ENCODE assay signal across 25 mouse cellular contexts in the genomic region with DNA sequence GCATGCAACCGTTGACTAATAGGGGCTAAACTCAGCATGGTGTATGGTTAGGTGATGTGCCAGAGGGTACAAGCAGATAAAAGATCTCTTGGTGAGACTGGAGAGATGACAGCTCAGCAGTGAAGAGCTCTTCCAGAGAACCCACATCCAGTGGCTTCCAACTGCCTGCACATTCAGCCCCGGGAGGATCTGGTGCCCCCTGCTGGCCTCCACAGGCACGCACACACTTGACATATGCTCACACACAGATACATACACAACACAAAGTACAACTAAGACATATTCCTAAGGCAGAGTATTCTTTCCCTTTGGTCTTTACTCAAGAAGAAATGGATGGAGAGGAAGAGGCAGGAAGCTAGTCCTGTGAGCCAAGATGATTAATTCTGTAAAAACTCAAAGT. TPM values are rescaled to one million over a fixed set of nuclear protein-coding genes. Genes with fewer than 3 reads are reported as not detected.
DNase-seq lines count a peak whose midpoint lies in the region; ATAC-seq and TF ChIP-seq lines count a peak whose summit lies in the region.
"Had no signal": no experiment of that assay in that cellular context is flagged by ENCODE, and none has a peak within 500 bp of the region (broad histone marks: within the 10 kb centered on the region; RNA-seq: fewer than 3 reads in every experiment).

No protein-coding gene starts in this region.

- TF ChIP-seq POLR2A in brain, embryonic 14.5 days (IDR thresholded peaks at IDR 0.05; ENCODE audit: borderline replicate concordance, extremely low read depth, insufficient read depth, insufficient read length, poor library complexity, severe bottlenecking), result no peak

- no peak overlapping the region for H3K4me2 ChIP-seq in hindbrain, postnatal 0 days (ENCODE audit: low read depth, low read length)
- no peak overlapping the region for H3K4me2 ChIP-seq in liver, postnatal 0 days (ENCODE audit: low read depth, low read length)
- H3K4me2 ChIP-seq in liver, embryonic 12.5 days, result no peak overlapping the region
- H3K4me2 ChIP-seq: embryonic facial prominence, embryonic 12.5 days; forebrain, embryonic 13.5 days; heart, embryonic 15.5 days had no signal

- H3K4me3 ChIP-seq in hindbrain, postnatal 0 days (ENCODE audit: low read length), result no peak overlapping the region
- no peak overlapping the region for H3K4me3 ChIP-seq in hindbrain, embryonic 10.5 days
- H3K4me3 ChIP-seq in liver, postnatal 0 days (ENCODE audit: low read depth, low read length), result no peak overlapping the region
- no peak overlapping the region for H3K4me3 ChIP-seq in liver, embryonic 12.5 days
- H3K4me3 ChIP-seq: embryonic facial prominence, embryonic 12.5 days; erythroblast, embryonic 14.5 days; forebrain, embryonic 13.5 days; heart, embryonic 15.5 days had no signal

- no peak overlapping the region for H3K27ac ChIP-seq in hindbrain, postnatal 0 days
- no peak overlapping the region for H3K27ac ChIP-seq in hindbrain, embryonic 10.5 days
- H3K27ac ChIP-seq in liver, postnatal 0 days (ENCODE audit: low read depth), result no peak overlapping the region
- no peak overlapping the region for H3K27ac ChIP-seq in liver, embryonic 12.5 days
- H3K27ac ChIP-seq: embryonic facial prominence, embryonic 12.5 days; forebrain, embryonic 13.5 days; heart, embryonic 15.5 days had no signal

- no peak overlapping the region for H3K9ac ChIP-seq in hindbrain, postnatal 0 days (replicated peaks; ENCODE audit: low read length)
- no peak overlapping the region for H3K9ac ChIP-seq in liver, postnatal 0 days (replicated peaks)
- H3K9ac ChIP-seq in liver, embryonic 12.5 days, result no peak overlapping the region
- H3K9ac ChIP-seq: embryonic facial prominence, embryonic 12.5 days; forebrain, embryonic 13.5 days; heart, embryonic 15.5 days had no signal

- DNase-seq in hindbrain, postnatal 0 days (ENCODE audit: low spot score), result no peak
- no peak for DNase-seq in hindbrain, embryonic 10.5 days (ENCODE audit: low spot score)
- no peak for DNase-seq in liver, postnatal 0 days
- peak; percentile 11 for DNase-seq in ES-CJ7 (ENCODE audit: low read depth, low spot score)
- DNase-seq in brain, embryonic 14.5 days (ENCODE audit: low read depth), result no peak
- no peak for DNase-seq in Muller cell, postnatal 12 days (ENCODE audit: inconsistent ontology term)
- DNase-seq: adrenal gland, adult 2 months; cerebellum, adult 8-10 months; gastrocnemius, postnatal 14 days; heart, postnatal 4 days; kidney, adult 18-20 months; kidney, postnatal 14 days; lung, postnatal 4 days; right cerebral cortex, postnatal 25 days; thymus, postnatal 36 days had no signal

- no peak for ATAC-seq in hindbrain, postnatal 0 days
- no peak for ATAC-seq in liver, postnatal 0 days
- no peak for ATAC-seq in liver, embryonic 12.5 days
- ATAC-seq: forebrain, embryonic 13.5 days; hindbrain, embryonic 16.5 days had no signal

- 93% methylated on average over 3 of the region's 3 CpGs for WGBS in hindbrain, postnatal 0 days
- 84% methylated on average over 3 of the region's 3 CpGs for WGBS in hindbrain, embryonic 10.5 days
- WGBS in liver, postnatal 0 days (ENCODE audit: insufficient replicate concordance), result 92% methylated on average over 3 of the region's 3 CpGs
- 76% methylated on average over 3 of the region's 3 CpGs for WGBS in liver, embryonic 12.5 days (ENCODE audit: insufficient replicate concordance)

- no peaks in the 10 kb centered on the region for H3K4me1 ChIP-seq in hindbrain, postnatal 0 days (ENCODE audit: insufficient read depth, low read length)
- peaks cover 10% of the 10 kb centered on the region; the same call in 1 of the 2 replicates for H3K4me1 ChIP-seq in hindbrain, embryonic 10.5 days (replicated peaks)
- H3K4me1 ChIP-seq in liver, postnatal 0 days (ENCODE audit: insufficient read depth), result no peaks in the 10 kb centered on the region
- no peaks in the 10 kb centered on the region for H3K4me1 ChIP-seq in liver, embryonic 12.5 days
- H3K4me1 ChIP-seq: embryonic facial prominence, embryonic 12.5 days; forebrain, embryonic 13.5 days; heart, embryonic 15.5 days had no signal

- H3K9me3 ChIP-seq in hindbrain, postnatal 0 days (ENCODE audit: low read length), result no peaks in the 10 kb centered on the region
- H3K9me3 ChIP-seq in hindbrain, embryonic 10.5 days, result no peaks in the 10 kb centered on the region
- H3K9me3 ChIP-seq in liver, postnatal 0 days (ENCODE audit: low read length), result 0 out of 2 replicates have a peak, but pooled peaks cover 2% of the 10 kb centered on the region
- peaks cover 4% of the 10 kb centered on the region; the same call in 1 of the 2 replicates for H3K9me3 ChIP-seq in liver, embryonic 12.5 days (replicated peaks)
- H3K9me3 ChIP-seq: embryonic facial prominence, embryonic 12.5 days; heart, embryonic 15.5 days had no signal

- TF ChIP-seq CTCF in hindbrain, postnatal 0 days (IDR thresholded peaks at IDR 0.05; ENCODE audit: low read depth), result peak; percentile 21; the same call in 1 of the 2 replicates
- TF ChIP-seq CTCF in liver, postnatal 0 days (IDR thresholded peaks at IDR 0.05; ENCODE audit: low read depth), result peak; percentile 33
- 0 out of 2 replicates have a peak, but pooled peaks have one; percentile 2 for TF ChIP-seq CTCF in brain, embryonic 14.5 days (IDR thresholded peaks at IDR 0.05; ENCODE audit: borderline replicate concordance, extremely low read depth, insufficient read depth, insufficient read length)

- no peaks in the 10 kb centered on the region for H3K36me3 ChIP-seq in hindbrain, postnatal 0 days (ENCODE audit: insufficient read depth, low read length)
- no peaks in the 10 kb centered on the region for H3K36me3 ChIP-seq in hindbrain, embryonic 10.5 days
- no peaks in the 10 kb centered on the region for H3K36me3 ChIP-seq in liver, postnatal 0 days (replicated peaks; ENCODE audit: insufficient read depth, low read length)
- no peaks in the 10 kb centered on the region for H3K36me3 ChIP-seq in liver, embryonic 12.5 days
- H3K36me3 ChIP-seq: embryonic facial prominence, embryonic 12.5 days; G1E; heart, embryonic 15.5 days had no signal

- H3K27me3 ChIP-seq in hindbrain, postnatal 0 days (ENCODE audit: insufficient read depth, low read length), result no peaks in the 10 kb centered on the region
- H3K27me3 ChIP-seq in hindbrain, embryonic 10.5 days (ENCODE audit: insufficient read depth, poor library complexity, severe bottlenecking), result peaks cover 5% of the 10 kb centered on the region; the same call in 1 of the 2 replicates
- 0 out of 2 replicates have a peak, but pooled peaks cover 8% of the 10 kb centered on the region for H3K27me3 ChIP-seq in liver, postnatal 0 days (ENCODE audit: insufficient read depth, low read length)
- peaks cover 21% of the 10 kb centered on the region; the same call in 1 of the 2 replicates for H3K27me3 ChIP-seq in liver, embryonic 12.5 days (replicated peaks)
- H3K27me3 ChIP-seq: embryonic facial prominence, embryonic 12.5 days; forebrain, embryonic 13.5 days had no signal

- TF ChIP-seq EP300 in liver, postnatal 0 days (IDR thresholded peaks at IDR 0.05; ENCODE audit: low read depth), result no peak

RNA-seq across cellular contexts. Expression of a gene that starts 36.0 kb away (rescaled TPM):
- 0.10 TPM in 1 of 2 replicates, not detected in the other for total RNA-seq in hindbrain, postnatal 0 days (2014; rRNA removed)
- 0.19 and 0.26 TPM in 2 replicates for polyA plus RNA-seq in hindbrain, postnatal 0 days (2015; fragmentation: Nextera tagmentation; extraction: Ambion mirVana)
- not detected in 2 replicates for polyA plus RNA-seq in hindbrain, embryonic 10.5 days (2016; fragmentation: Nextera tagmentation; extraction: Ambion mirVana)
- polyA plus RNA-seq in liver, postnatal 0 days (2015; fragmentation: Nextera tagmentation; extraction: Ambion mirVana), result 6.1 and 11.7 TPM in 2 replicates
- polyA plus RNA-seq in liver, embryonic 12.5 days (2016; fragmentation: Nextera tagmentation; extraction: Ambion mirVana), result not detected in 2 replicates
- not detected in 2 replicates for polyA plus RNA-seq in brain, embryonic 14.5 days (2012; rRNA removed)
- total RNA-seq: G1E; gastrocnemius, postnatal 14 days had no signal
- polyA plus RNA-seq: erythroblast, embryonic 14.5 days; forebrain, embryonic 13.5 days; hindbrain, embryonic 16.5 days; limb, embryonic 11.5 days; liver, embryonic 16.5 days had no signal

RNA-seq across cellular contexts. Expression of a gene that starts 55.7 kb away (rescaled TPM):
- total RNA-seq in hindbrain, postnatal 0 days (2014; rRNA removed), result 0.58 and 0.78 TPM in 2 replicates
- polyA plus RNA-seq in hindbrain, postnatal 0 days (2015; fragmentation: Nextera tagmentation; extraction: Ambion mirVana), result 1.00 and 1.2 TPM in 2 replicates
- not detected in 2 replicates for polyA plus RNA-seq in hindbrain, embryonic 10.5 days (2016; fragmentation: Nextera tagmentation; extraction: Ambion mirVana)
- 0.06 and 0.08 TPM in 2 replicates for polyA plus RNA-seq in liver, postnatal 0 days (2015; fragmentation: Nextera tagmentation; extraction: Ambion mirVana)
- polyA plus RNA-seq in liver, embryonic 12.5 days (2016; fragmentation: Nextera tagmentation; extraction: Ambion mirVana), result not detected in 2 replicates
- polyA plus RNA-seq in brain, embryonic 14.5 days (2012; rRNA removed), result 0.91 and 1.2 TPM in 2 replicates
- total RNA-seq: adrenal gland, adult 2 months; G1E; gastrocnemius, postnatal 14 days; heart, adult 8-10 months; heart, postnatal 4 days had no signal
- polyA plus RNA-seq: embryonic facial prominence, embryonic 12.5 days; erythroblast, embryonic 14.5 days; G1E; heart, embryonic 15.5 days; limb, embryonic 11.5 days; liver, embryonic 16.5 days had no signal
